Mouse (Mus musculus) kidney, adult 2 months (tissue): ENCODE measurements around the gene Fndc10.
"Not testable (repeated sequence)": the region's sequence is repeated elsewhere in the genome, so short reads cannot be mapped to it uniquely, and the experiment has no call there.

ENCODE experiments used
- CTCF ChIP-seq: fragments of 200-500 bp; conservative IDR thresholded peaks from 2 replicates; pipeline ENCODE4 v1.5.1; 2011; ENCODE audit warnings: low read depth, mild to moderate bottlenecking, control low read depth, low read length, moderate library complexity, mixed read lengths; ENCODE audit not compliant: insufficient read depth, insufficient read length
- POLR2A ChIP-seq: fragments of 200-500 bp; IDR thresholded peaks from one replicate; pipeline ENCODE4 v1.6.1; 2011; ENCODE audit warnings: low read depth, low read length, control low read depth

GRCm38 (mm10) chr4:155645308-155645707 is 48.8 kb upstream of the Fndc10 start, which contains the start of gene Gm10563:
- not testable (repeated sequence) for TF ChIP-seq POLR2A, CTCF
